Mouse (Mus musculus): ENCODE measurements around the gene Chaf1a. TPM values are rescaled to one million over a fixed set of nuclear protein-coding genes. Genes with fewer than 3 reads are reported as not detected.
"Not testable (repeated sequence)": the region's sequence is repeated elsewhere in the genome, so short reads cannot be mapped to it uniquely, and the experiment has no call there.

Chaf1a gene
- polyA plus RNA-seq, 1 experiment from 2014 or later: 24.7 TPM

GRCm38 (mm10) chr17:56072243-56072642 is 32.0 kb downstream of the Chaf1a start:
- no peak overlapping the region for H3K9ac ChIP-seq (ENCODE audit: low read length)
- DNase-seq (ENCODE audit: low spot score, missing footprints) (peak; percentile 79), ATAC-seq (ENCODE audit: low FRiP score) (no peak)
- WGBS: 92% methylated on average over 5 of the region's 5 CpGs
- H3K9me3 ChIP-seq (ENCODE audit: control insufficient read depth, low read length): no peaks in the 10 kb centered on the region
- no peaks in the 10 kb centered on the region for H3K27me3 ChIP-seq (ENCODE audit: control insufficient read depth, insufficient read depth, low read length)
- H3K4me2 ChIP-seq: no peak overlapping the region
- H3K27ac ChIP-seq (ENCODE audit: low read depth, low read length): no peak overlapping the region
- H3K4me1 ChIP-seq (ENCODE audit: control insufficient read depth, insufficient read depth, low read length): peaks cover 12% of the 10 kb centered on the region
- peaks cover 31% of the 10 kb centered on the region for H3K36me3 ChIP-seq (ENCODE audit: control insufficient read depth, insufficient read depth, low read length)
- H3K4me3 ChIP-seq (ENCODE audit: low read depth, low read length): no peak overlapping the region

- H3K4me1 ChIP-seq (ENCODE audit: control insufficient read depth, insufficient read depth, low read length): peaks cover 12% of the 10 kb centered on the region
- no peaks in the 10 kb centered on the region for H3K9me3 ChIP-seq (ENCODE audit: control insufficient read depth, low read length)
- peak overlapping the region; percentile 65 for H3K4me2 ChIP-seq
- H3K27me3 ChIP-seq (ENCODE audit: control insufficient read depth, insufficient read depth, low read length): no peaks in the 10 kb centered on the region
- H3K9ac ChIP-seq (ENCODE audit: low read length): peak overlapping the region; percentile 79
- ATAC-seq (ENCODE audit: low FRiP score) (peak; percentile 41), DNase-seq (ENCODE audit: low spot score, missing footprints) (peak; percentile 98)
- peak overlapping the region; percentile 90 for H3K27ac ChIP-seq (ENCODE audit: low read depth, low read length)
- 9% methylated on average over 22 of the region's 22 CpGs for WGBS
- H3K4me3 ChIP-seq (ENCODE audit: low read depth, low read length): peak overlapping the region; percentile 75
- peaks cover 15% of the 10 kb centered on the region for H3K36me3 ChIP-seq (ENCODE audit: control insufficient read depth, insufficient read depth, low read length)
Measured at GRCm38 (mm10) chr17:56074097-56074826, 34.0 kb downstream of the Chaf1a start.

- Histone ChIP-seq H3K9me3 (ENCODE audit: control insufficient read depth, low read length) (no peaks in the 10 kb centered on the region), H3K4me2 (peak within 1 kb of the TSS; percentile 65), H3K27ac (ENCODE audit: low read depth, low read length) (peak within 1 kb of the TSS; percentile 90), H3K36me3 (ENCODE audit: control insufficient read depth, insufficient read depth, low read length) (peaks cover 9% of the 10 kb centered on the region), H3K9ac (ENCODE audit: low read length) (peak within 1 kb of the TSS; percentile 79), H3K27me3 (ENCODE audit: control insufficient read depth, insufficient read depth, low read length) (no peaks in the 10 kb centered on the region), H3K4me1 (ENCODE audit: control insufficient read depth, insufficient read depth, low read length) (peaks cover 12% of the 10 kb centered on the region), H3K4me3 (ENCODE audit: low read depth, low read length) (peak within 1 kb of the TSS; percentile 75)
- under 1% methylated on average over 35 of the region's 35 CpGs for WGBS
- peak; percentile 65 for ATAC-seq (ENCODE audit: low FRiP score)
- peak; percentile 99 for DNase-seq (ENCODE audit: low spot score, missing footprints)
Measured at GRCm38 (mm10) chr17:56074827-56075208, 34.6 kb downstream of the Chaf1a start, which contains the start of gene Ubxn6. Ubxn6 (minus strand) TSS chr17:56075028.

GRCm38 (mm10) chr17:56077523-56077922 is 37.3 kb downstream of the Chaf1a start:
- no peak for DNase-seq (ENCODE audit: low spot score, missing footprints)
- WGBS: 90% methylated on average over 5 of the region's 5 CpGs
- no peak for ATAC-seq (ENCODE audit: low FRiP score)
- no peak overlapping the region for H3K27ac ChIP-seq (ENCODE audit: low read depth, low read length)
- no peak overlapping the region for H3K9ac ChIP-seq (ENCODE audit: low read length)
- H3K27me3 ChIP-seq (ENCODE audit: control insufficient read depth, insufficient read depth, low read length): no peaks in the 10 kb centered on the region
- peaks cover 31% of the 10 kb centered on the region for H3K4me1 ChIP-seq (ENCODE audit: control insufficient read depth, insufficient read depth, low read length)
- H3K9me3 ChIP-seq (ENCODE audit: control insufficient read depth, low read length): no peaks in the 10 kb centered on the region
- H3K36me3 ChIP-seq (ENCODE audit: control insufficient read depth, insufficient read depth, low read length): no peaks in the 10 kb centered on the region; the same call in 1 of the 2 replicates
- no peak overlapping the region for H3K4me2 ChIP-seq
- no peak overlapping the region for H3K4me3 ChIP-seq (ENCODE audit: low read depth, low read length)

- not testable (repeated sequence) for H3K27ac ChIP-seq (ENCODE audit: low read depth, low read length); DNase-seq (ENCODE audit: low spot score, missing footprints); ATAC-seq (ENCODE audit: low FRiP score); H3K27me3 ChIP-seq (ENCODE audit: control insufficient read depth, insufficient read depth, low read length); H3K36me3 ChIP-seq (ENCODE audit: control insufficient read depth, insufficient read depth, low read length); H3K9me3 ChIP-seq (ENCODE audit: control insufficient read depth, low read length); H3K9ac ChIP-seq (ENCODE audit: low read length)
- Histone ChIP-seq H3K4me3 (ENCODE audit: low read depth, low read length) (peak overlapping the region; percentile 80; the same call in 1 of the 2 replicates), H3K4me2 (peak overlapping the region; percentile 98; the same call in 1 of the 2 replicates), H3K4me1 (ENCODE audit: control insufficient read depth, insufficient read depth, low read length) (peaks cover 31% of the 10 kb centered on the region)
- WGBS: 62% methylated on average over 9 of the region's 9 CpGs
Measured at GRCm38 (mm10) chr17:56078361-56078760, 38.1 kb downstream of the Chaf1a start.

DNA sequence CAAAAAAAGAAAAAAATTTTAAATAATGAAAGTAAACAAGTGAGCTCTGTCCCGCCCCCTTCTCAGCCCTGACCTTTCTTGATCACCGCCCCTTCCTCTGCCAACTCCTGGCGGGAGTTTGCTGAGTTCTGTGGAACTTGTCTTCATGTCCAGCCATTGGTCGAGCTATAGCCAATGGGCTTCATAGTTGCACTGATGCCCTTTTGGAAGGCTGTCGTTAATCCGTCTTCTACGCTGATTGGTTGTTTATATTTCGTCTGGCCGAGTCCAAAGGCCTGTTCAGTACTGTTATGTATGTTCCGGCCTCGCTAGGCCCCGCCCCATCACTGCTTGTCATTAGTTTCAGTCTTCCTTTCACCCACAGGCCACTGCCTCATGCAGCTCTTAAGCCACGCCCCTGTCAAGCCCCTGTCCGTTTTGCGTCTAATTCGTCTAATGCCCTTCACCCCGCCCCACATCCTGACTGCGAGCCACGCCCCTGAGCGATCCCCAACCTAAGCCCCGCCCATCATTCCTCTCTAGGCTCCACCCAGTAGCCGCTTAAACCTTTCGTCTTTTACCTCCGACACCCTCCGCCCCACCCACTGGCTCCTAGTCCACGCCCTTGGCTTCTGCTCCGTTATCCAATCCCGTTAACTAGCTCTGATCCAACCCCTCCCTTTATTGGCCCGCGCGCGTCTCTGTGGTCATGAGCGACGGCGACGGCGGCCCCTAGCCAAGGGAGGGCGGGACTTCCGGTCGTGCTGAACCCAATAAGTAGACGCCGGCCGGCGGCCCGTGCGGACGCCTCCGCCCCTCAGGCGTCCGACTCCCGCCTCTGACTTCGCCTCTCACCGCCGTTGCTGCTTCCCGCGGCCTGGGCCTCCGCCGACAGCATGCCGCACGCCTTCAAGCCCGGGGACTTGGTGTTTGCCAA is 38.9 kb downstream of the Chaf1a start, which contains the start of gene Hdgfl2:
Hdgfl2 (plus strand) TSS at position 755 of the 916 bp plus-strand sequence.
- Histone ChIP-seq H3K4me3 (ENCODE audit: low read depth, low read length) (peak within 1 kb of the TSS; percentile 80), H3K4me2 (peak within 1 kb of the TSS; percentile 98), H3K36me3 (ENCODE audit: control insufficient read depth, insufficient read depth, low read length) (no peaks in the 10 kb centered on the region), H3K9ac (ENCODE audit: low read length) (peak within 1 kb of the TSS; percentile 77), H3K27me3 (ENCODE audit: control insufficient read depth, insufficient read depth, low read length) (no peaks in the 10 kb centered on the region), H3K9me3 (ENCODE audit: control insufficient read depth, low read length) (no peaks in the 10 kb centered on the region), H3K4me1 (ENCODE audit: control insufficient read depth, insufficient read depth, low read length) (peaks cover 27% of the 10 kb centered on the region), H3K27ac (ENCODE audit: low read depth, low read length) (no peak within 1 kb of the TSS; the same call in 1 of the 2 replicates)
- DNase-seq (ENCODE audit: low spot score, missing footprints): peak; percentile 100
- under 1% methylated on average over 61 of the region's 61 CpGs for WGBS
- ATAC-seq (ENCODE audit: low FRiP score): peak; percentile 93

GRCm38 (mm10) chr17:56079921-56080320 is 39.7 kb downstream of the Chaf1a start:
- H3K27ac ChIP-seq (ENCODE audit: low read depth, low read length): no peak overlapping the region; the same call in 1 of the 2 replicates
- peak overlapping the region; percentile 80 for H3K4me3 ChIP-seq (ENCODE audit: low read depth, low read length)
- no peak for ATAC-seq (ENCODE audit: low FRiP score)
- H3K36me3 ChIP-seq (ENCODE audit: control insufficient read depth, insufficient read depth, low read length): peaks cover 2% of the 10 kb centered on the region; the same call in 1 of the 2 replicates
- DNase-seq (ENCODE audit: low spot score, missing footprints): no peak
- peak overlapping the region; percentile 77 for H3K9ac ChIP-seq (ENCODE audit: low read length)
- peak overlapping the region; percentile 98 for H3K4me2 ChIP-seq
- H3K4me1 ChIP-seq (ENCODE audit: control insufficient read depth, insufficient read depth, low read length): peaks cover 24% of the 10 kb centered on the region
- 3% methylated on average over 11 of the region's 11 CpGs for WGBS
- H3K27me3 ChIP-seq (ENCODE audit: control insufficient read depth, insufficient read depth, low read length): no peaks in the 10 kb centered on the region
- no peaks in the 10 kb centered on the region for H3K9me3 ChIP-seq (ENCODE audit: control insufficient read depth, low read length)

DNA sequence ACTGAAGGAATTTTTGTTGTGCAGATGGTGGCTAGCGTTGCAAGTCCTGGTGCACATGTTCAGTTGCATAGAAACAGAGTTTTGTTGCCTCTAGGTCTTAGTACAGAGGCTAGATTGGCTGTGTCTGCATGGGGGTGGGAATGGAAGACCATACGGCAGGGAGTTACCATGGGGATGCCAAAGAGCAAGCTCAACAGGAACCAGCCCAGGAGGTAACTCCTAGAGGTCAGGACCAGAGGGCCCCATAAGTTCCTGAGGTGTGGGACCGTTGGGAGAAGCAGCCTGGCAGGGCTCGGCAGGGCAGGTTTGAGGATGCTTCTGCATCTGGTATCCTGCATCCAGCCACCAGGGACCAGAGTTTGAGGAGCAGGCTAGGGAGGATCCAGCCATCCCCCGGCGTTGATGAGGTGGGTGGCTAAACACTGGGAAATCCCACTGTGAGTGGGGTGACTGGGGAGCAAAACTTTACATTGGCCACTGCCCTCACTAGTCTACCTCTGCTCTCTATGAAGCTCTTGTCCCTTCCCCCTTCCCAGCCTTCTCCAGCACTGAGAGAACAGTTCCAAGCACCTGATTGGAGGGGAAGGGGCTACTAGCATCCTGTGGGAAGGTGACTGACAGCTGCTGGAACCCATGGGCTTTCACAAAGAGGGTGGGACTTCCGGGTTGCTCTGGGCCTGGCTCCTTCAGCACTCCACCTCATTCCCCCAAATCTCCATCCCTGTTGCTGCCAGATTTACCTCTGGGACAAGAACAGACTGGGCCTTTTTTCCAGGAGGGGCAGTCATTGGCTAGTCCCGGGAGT is 40.7 kb downstream of the Chaf1a start:
- H3K27ac ChIP-seq (ENCODE audit: low read depth, low read length): no peak overlapping the region; the same call in 1 of the 2 replicates
- H3K4me2 ChIP-seq: peak overlapping the region; percentile 98
- H3K4me1 ChIP-seq (ENCODE audit: control insufficient read depth, insufficient read depth, low read length): peaks cover 19% of the 10 kb centered on the region
- no peaks in the 10 kb centered on the region for H3K9me3 ChIP-seq (ENCODE audit: control insufficient read depth, low read length)
- DNase-seq (ENCODE audit: low spot score, missing footprints): peak; percentile 96
- peak overlapping the region; percentile 77 for H3K9ac ChIP-seq (ENCODE audit: low read length)
- 6% methylated on average over 8 of the region's 8 CpGs for WGBS
- no peaks in the 10 kb centered on the region for H3K27me3 ChIP-seq (ENCODE audit: control insufficient read depth, insufficient read depth, low read length)
- peak; percentile 61 for ATAC-seq (ENCODE audit: low FRiP score)
- H3K4me3 ChIP-seq (ENCODE audit: low read depth, low read length): peak overlapping the region; percentile 80
- peaks cover 2% of the 10 kb centered on the region for H3K36me3 ChIP-seq (ENCODE audit: control insufficient read depth, insufficient read depth, low read length)
